Mouse (Mus musculus) MEL (cell line): ENCODE data around the gene Tprn. TPM values are rescaled to one million over a fixed set of nuclear protein-coding genes. Genes with fewer than 3 reads are reported as not detected.

Source experiments
- DNase-seq: peaks from one replicate; pipeline ENCODE4 v3.0.0; 2011; ENCODE audit warnings: low read depth, low spot score
- H3K27ac ChIP-seq: 2 replicates; pipeline ENCODE4 v1.5.1; 2012; ENCODE audit warnings: low read depth, mild to moderate bottlenecking, control low read depth, low read length, moderate library complexity; ENCODE audit not compliant: control insufficient read depth
- H3K27me3 ChIP-seq, 2 experiments: fragments of 150-350 bp in 1 of 2; sonication (generic) in 1 of 2; 2 replicates each; pipeline ENCODE4 v1.6.1; 2012; ENCODE audit warnings: low read length in 2 of 2, mild to moderate bottlenecking in 2 of 2, improper control_type of control experiment in 1 of 2, moderate library complexity in 1 of 2; ENCODE audit not compliant: insufficient read depth in 2 of 2, control insufficient read depth in 1 of 2
- H3K36me3 ChIP-seq, 2 experiments: 2 replicates each; pipeline ENCODE4 v1.6.1; 2012 to 2014; ENCODE audit warnings: low read length in 2 of 2, improper control_type of control experiment in 1 of 2, inconsistent platforms in 1 of 2, mild to moderate bottlenecking in 1 of 2; ENCODE audit not compliant: insufficient read depth in 2 of 2, control insufficient read depth in 1 of 2
- H3K4me1 ChIP-seq, 2 experiments: fragments of 150-350 bp in 1 of 2; sonication (generic) in 1 of 2; 2 replicates each; pipeline ENCODE4 v1.6.1; 2012; ENCODE audit warnings: low read length in 2 of 2, improper control_type of control experiment in 1 of 2, mild to moderate bottlenecking in 1 of 2; ENCODE audit not compliant: insufficient read depth in 2 of 2, control insufficient read depth in 1 of 2
- H3K4me3 ChIP-seq, 2 experiments: fragments of 150-350 bp in 1 of 2; sonication (generic) in 1 of 2; 2 replicates each; pipeline ENCODE4 v1.5.1; 2012; ENCODE audit warnings: low read depth in 2 of 2, low read length in 2 of 2, mild to moderate bottlenecking in 2 of 2, moderate library complexity in 2 of 2, control low read depth in 1 of 2, improper control_type of control experiment in 1 of 2; ENCODE audit not compliant: control insufficient read depth in 1 of 2, insufficient read depth in 1 of 2
- H3K79me2 ChIP-seq: 2 replicates; pipeline ENCODE4 v1.6.1; 2012; ENCODE audit warnings: mild to moderate bottlenecking, low read length, moderate library complexity; ENCODE audit not compliant: control insufficient read depth, poor library complexity, insufficient read depth
- H3K9ac ChIP-seq: 2 replicates; pipeline ENCODE4 v1.6.1; 2012; ENCODE audit warnings: low read depth, mild to moderate bottlenecking, control low read depth, low read length, moderate library complexity; ENCODE audit not compliant: control insufficient read depth, poor library complexity, severe bottlenecking
- H3K9me3 ChIP-seq: fragments of 150-350 bp; sonication (generic); replicated peaks from 2 replicates; pipeline ENCODE4 v1.6.1; 2012; ENCODE audit warnings: mild to moderate bottlenecking, low read length, improper control_type of control experiment, moderate library complexity; ENCODE audit not compliant: insufficient read depth
- BHLHE40 ChIP-seq: IDR thresholded peaks from 2 replicates; pipeline ENCODE4 v1.6.1; 2012; ENCODE audit warnings: low read depth, mild to moderate bottlenecking, inconsistent platforms, low read length, improper control_type of control experiment, borderline replicate concordance
- CHD1 ChIP-seq: IDR thresholded peaks from 2 replicates; pipeline ENCODE4 v1.6.1; 2012; ENCODE audit warnings: low read depth, mild to moderate bottlenecking, inconsistent platforms, low read length, improper control_type of control experiment
- CHD2 ChIP-seq: IDR thresholded peaks from 2 replicates; pipeline ENCODE4 v1.6.1; 2011; ENCODE audit warnings: low read length, improper control_type of control experiment
- CTCF ChIP-seq, 3 experiments: IDR thresholded peaks in 2 of 3; conservative IDR thresholded peaks in 1 of 3; 2 replicates each; pipeline ENCODE4 v1.5.1; 2011 to 2012; ENCODE audit warnings: low read length in 3 of 3, low read depth in 2 of 3, mild to moderate bottlenecking in 2 of 3, improper control_type of control experiment in 1 of 3, inconsistent platforms in 1 of 3, mixed read lengths in 1 of 3, moderate library complexity in 1 of 3; ENCODE audit not compliant: control insufficient read depth in 1 of 3, insufficient read depth in 1 of 3, poor library complexity in 1 of 3, severe bottlenecking in 1 of 3
- E2F4 ChIP-seq: IDR thresholded peaks from 2 replicates; pipeline ENCODE4 v1.6.1; 2011; ENCODE audit warnings: low read depth, low read length, improper control_type of control experiment, borderline replicate concordance
- EP300 ChIP-seq, 2 experiments: IDR thresholded peaks; 2 replicates each; pipeline ENCODE4 v1.6.1; 2011; ENCODE audit warnings: improper control_type of control experiment in 2 of 2, low read length in 2 of 2, low read depth in 1 of 2, mild to moderate bottlenecking in 1 of 2
- ETS1 ChIP-seq: IDR thresholded peaks from 2 replicates; pipeline ENCODE4 v1.6.1; 2012; ENCODE audit warnings: low read depth, mild to moderate bottlenecking, inconsistent platforms, low read length, improper control_type of control experiment, moderate library complexity
- GABPA ChIP-seq: IDR thresholded peaks from 2 replicates; pipeline ENCODE4 v1.6.1; 2012; ENCODE audit warnings: low read depth, mild to moderate bottlenecking, inconsistent platforms, low read length, improper control_type of control experiment, moderate library complexity
- GATA1 ChIP-seq: IDR thresholded peaks from 2 replicates; pipeline ENCODE4 v1.6.1; 2011; ENCODE audit warnings: low read depth, low read length, improper control_type of control experiment
- HCFC1 ChIP-seq: IDR thresholded peaks from 2 replicates; pipeline ENCODE4 v1.6.1; 2012; ENCODE audit warnings: low read depth, mild to moderate bottlenecking, inconsistent platforms, low read length, improper control_type of control experiment, moderate library complexity
- JUND ChIP-seq: IDR thresholded peaks from 2 replicates; pipeline ENCODE4 v1.6.1; 2011; ENCODE audit warnings: low read depth, mild to moderate bottlenecking, improper control_type of control experiment, low read length
- KAT2A ChIP-seq: conservative IDR thresholded peaks from 2 replicates; pipeline ENCODE4 v1.6.1; 2012; ENCODE audit warnings: low read depth, low read length, improper control_type of control experiment, inconsistent platforms
- MAFK ChIP-seq: IDR thresholded peaks from 2 replicates; pipeline ENCODE4 v1.6.1; 2011; ENCODE audit warnings: low read depth, mild to moderate bottlenecking, low read length, improper control_type of control experiment, borderline replicate concordance
- MAX ChIP-seq: IDR thresholded peaks from 2 replicates; pipeline ENCODE4 v1.6.1; 2011; ENCODE audit warnings: low read length, improper control_type of control experiment
- MAZ ChIP-seq: IDR thresholded peaks from 2 replicates; pipeline ENCODE4 v1.6.1; 2012; ENCODE audit warnings: low read depth, mild to moderate bottlenecking, inconsistent platforms, low read length, improper control_type of control experiment
- MXI1 ChIP-seq: IDR thresholded peaks from 2 replicates; pipeline ENCODE4 v1.6.1; 2011; ENCODE audit warnings: mild to moderate bottlenecking, low read depth, low read length, improper control_type of control experiment
- MYB ChIP-seq: IDR thresholded peaks from 2 replicates; pipeline ENCODE4 v1.6.1; 2011; ENCODE audit warnings: mild to moderate bottlenecking, low read depth, low read length, improper control_type of control experiment
- MYC ChIP-seq: IDR thresholded peaks from 2 replicates; pipeline ENCODE4 v1.6.1; 2011; ENCODE audit warnings: low read depth, mild to moderate bottlenecking, low read length, improper control_type of control experiment, moderate library complexity
- NELFE ChIP-seq: IDR thresholded peaks from 2 replicates; pipeline ENCODE4 v1.6.1; 2011; ENCODE audit warnings: low read depth, low read length, improper control_type of control experiment
- NRF1 ChIP-seq: IDR thresholded peaks from 2 replicates; pipeline ENCODE4 v1.6.1; 2014; ENCODE audit warnings: low read depth, mild to moderate bottlenecking, inconsistent platforms, low read length, improper control_type of control experiment, moderate library complexity; ENCODE audit not compliant: poor library complexity, insufficient read depth, severe bottlenecking
- POLR2A ChIP-seq, 2 experiments: IDR thresholded peaks; 2 replicates each; pipeline ENCODE4 v1.6.1; 2011 to 2012; ENCODE audit warnings: low read length in 2 of 2, mild to moderate bottlenecking in 2 of 2, control low read depth in 1 of 2, improper control_type of control experiment in 1 of 2, low read depth in 1 of 2, moderate library complexity in 1 of 2; ENCODE audit not compliant: control insufficient read depth in 1 of 2, insufficient read depth in 1 of 2, poor library complexity in 1 of 2
- POLR2AphosphoS2 ChIP-seq: IDR thresholded peaks from 2 replicates; pipeline ENCODE4 v1.6.1; 2011; ENCODE audit warnings: low read length, improper control_type of control experiment
- POLR2AphosphoS5 ChIP-seq: IDR thresholded peaks from 2 replicates; pipeline ENCODE4 v1.6.1; 2012; ENCODE audit warnings: low read depth, borderline replicate concordance, mild to moderate bottlenecking, inconsistent platforms, low read length, moderate library complexity, mixed read lengths
- RAD21 ChIP-seq: IDR thresholded peaks from 2 replicates; pipeline ENCODE4 v1.6.1; 2011; ENCODE audit warnings: mild to moderate bottlenecking, low read depth, low read length, improper control_type of control experiment
- RCOR1 ChIP-seq: IDR thresholded peaks from 2 replicates; pipeline ENCODE4 v1.6.1; 2012; ENCODE audit warnings: low read depth, mild to moderate bottlenecking, inconsistent platforms, low read length, improper control_type of control experiment
- SIN3A ChIP-seq: IDR thresholded peaks from 2 replicates; pipeline ENCODE4 v1.6.1; 2012; ENCODE audit warnings: low read length, improper control_type of control experiment, inconsistent platforms
- SMC3 ChIP-seq: IDR thresholded peaks from 2 replicates; pipeline ENCODE4 v1.6.1; 2011; ENCODE audit warnings: low read depth, low read length, improper control_type of control experiment
- TAL1 ChIP-seq: IDR thresholded peaks from 2 replicates; pipeline ENCODE4 v1.6.1; 2012; ENCODE audit warnings: mild to moderate bottlenecking, inconsistent platforms, low read length, moderate library complexity, mixed read lengths
- TBP ChIP-seq: IDR thresholded peaks from 2 replicates; pipeline ENCODE4 v1.8.0; 2011; ENCODE audit warnings: low read depth, low read length, improper control_type of control experiment
- TCF12 ChIP-seq: IDR thresholded peaks from 2 replicates; pipeline ENCODE4 v1.6.1; 2014; ENCODE audit warnings: low read depth, mild to moderate bottlenecking, inconsistent platforms, low read length, improper control_type of control experiment, moderate library complexity
- UBTF ChIP-seq: IDR thresholded peaks from 2 replicates; pipeline ENCODE4 v1.6.1; 2012; ENCODE audit warnings: low read depth, mild to moderate bottlenecking, inconsistent platforms, low read length, improper control_type of control experiment, moderate library complexity, borderline replicate concordance; ENCODE audit not compliant: insufficient read depth
- USF1 ChIP-seq: IDR thresholded peaks from 2 replicates; pipeline ENCODE4 v1.6.1; 2014; ENCODE audit warnings: low read depth, mild to moderate bottlenecking, inconsistent platforms, low read length, improper control_type of control experiment, moderate library complexity
- USF2 ChIP-seq, 2 experiments: IDR thresholded peaks; 2 replicates each; pipeline ENCODE4 v1.6.1; 2011 to 2012; ENCODE audit warnings: improper control_type of control experiment in 2 of 2, low read length in 2 of 2, borderline replicate concordance in 1 of 2, inconsistent platforms in 1 of 2, low read depth in 1 of 2, mild to moderate bottlenecking in 1 of 2; ENCODE audit not compliant: insufficient read depth in 1 of 2
- ZC3H11A ChIP-seq: IDR thresholded peaks from 2 replicates; pipeline ENCODE4 v1.6.1; 2012; ENCODE audit warnings: low read depth, mild to moderate bottlenecking, inconsistent platforms, low read length, improper control_type of control experiment
- ZMIZ1 ChIP-seq: IDR thresholded peaks from 2 replicates; pipeline ENCODE4 v1.6.1; 2012; ENCODE audit warnings: low read depth, mild to moderate bottlenecking, inconsistent platforms, low read length, improper control_type of control experiment, moderate library complexity
- ZNF384 ChIP-seq: IDR thresholded peaks from 2 replicates; pipeline ENCODE4 v1.6.1; 2012; ENCODE audit warnings: low read depth, mild to moderate bottlenecking, inconsistent platforms, low read length, improper control_type of control experiment
- polyA plus RNA-seq, 2 experiments: library from polyadenylated mRNA; stranded (reverse) in 1 of 2; unstranded in 1 of 2; fragments of >175 nt in 1 of 2; fragments of >200 nt in 1 of 2; gene quantifications; 2 replicates each; pipeline versions ENCODE4 v1.2.1 to v1.2.4; 2012; ENCODE audit warnings: low replicate concordance in 2 of 2, low read depth in 1 of 2; ENCODE audit not compliant: insufficient read length in 2 of 2, insufficient read depth in 1 of 2, missing spikeins in 1 of 2
- total RNA-seq: library from RNA; depleted of rRNA; stranded (reverse); fragments of 300-350 nt; gene quantifications from 2 replicates; pipeline ENCODE4 v1.2.3, GENCODE M21; 2012

Gene Tprn
- total and polyA plus RNA-seq, 3 experiments = 32.9 to 50.8 TPM; not detected in 1

GRCm38 (mm10) chr2:25223681-25224491 is 38.5 kb upstream of the Tprn start:
- Histone ChIP-seq H3K4me1 (peaks cover 5 to 14% of the 10 kb centered on the region in 2 experiments; a peak in 3 of 4 replicates), H3K4me3 (peak overlapping the region; percentile 96 to 97), H3K9ac (peak overlapping the region; percentile 99), H3K79me2 (peaks cover 17% of the 10 kb centered on the region), H3K36me3 (peaks cover 6 to 7% of the 10 kb centered on the region in 2 experiments), H3K9me3 (no peaks in the 10 kb centered on the region), H3K27ac (peak overlapping the region; percentile 98), H3K27me3 (no peaks in the 10 kb centered on the region)
- peak; percentile 94 for DNase-seq
- no peak; the same call in 1 of the 2 replicates for TF ChIP-seq TAL1
- no peak for TF ChIP-seq JUND
- TF ChIP-seq MXI1 = peak; percentile 97
- peak; percentile 81; the same call in 1 of the 2 replicates for TF ChIP-seq MAZ
- 0 out of 2 replicates have a peak, but pooled peaks have one; percentile 91 for TF ChIP-seq CHD1
- TF ChIP-seq USF1 = no peak
- no peak for TF ChIP-seq POLR2AphosphoS5
- no peak for TF ChIP-seq POLR2A (IDR thresholded peaks at IDR 0.05; ENCODE audit: control insufficient read depth in 1 of 2, insufficient read depth in 1 of 2, low read depth in 1 of 2, low read length in 2 of 2, poor library complexity in 1 of 2)
- TF ChIP-seq SMC3 = no peak
- peak; percentile 90 for TF ChIP-seq ETS1
- TF ChIP-seq NRF1 = no peak
- no peak for TF ChIP-seq ZNF384
- TF ChIP-seq GATA1 = peak; percentile 36; the same call in 1 of the 2 replicates
- no peak for TF ChIP-seq BHLHE40
- no peak for TF ChIP-seq NELFE
- no peak for TF ChIP-seq MYC
- no peak for TF ChIP-seq USF2 (IDR thresholded peaks at IDR 0.05; ENCODE audit: borderline replicate concordance in 1 of 2, insufficient read depth in 1 of 2, low read depth in 1 of 2, low read length in 2 of 2)
- TF ChIP-seq MAX = peak; percentile 75
- TF ChIP-seq KAT2A = no peak
- TF ChIP-seq HCFC1 = no peak; the same call in none of the 2 replicates
- peak; percentile 97 for TF ChIP-seq SIN3A
- TF ChIP-seq CHD2 = no peak
- peak; percentile 57 to 83 for TF ChIP-seq EP300 (IDR thresholded peaks at IDR 0.05; ENCODE audit: low read depth in 1 of 2, low read length in 2 of 2)
- TF ChIP-seq POLR2AphosphoS2 = 0 out of 2 replicates have a peak, but pooled peaks have one; percentile 34
- TF ChIP-seq MAFK = peak; percentile 59; the same call in 1 of the 2 replicates
- peak; percentile 31; the same call in 1 of the 2 replicates for TF ChIP-seq TBP
- TF ChIP-seq UBTF = peak; percentile 38; the same call in 1 of the 2 replicates
- peak; percentile 77 for TF ChIP-seq MYB
- no peak for TF ChIP-seq E2F4
- TF ChIP-seq RCOR1 = 0 out of 2 replicates have a peak, but pooled peaks have one; percentile 25
- TF ChIP-seq TCF12 = 0 out of 2 replicates have a peak, but pooled peaks have one; percentile 38
- TF ChIP-seq CTCF (IDR thresholded peaks at IDR 0.05 in 2 of 3, conservative IDR thresholded peaks at IDR 0.05 in 1 of 3; ENCODE audit: control insufficient read depth in 1 of 3, insufficient read depth in 1 of 3, low read depth in 2 of 3, low read length in 3 of 3, poor library complexity in 1 of 3, severe bottlenecking in 1 of 3) = no peak
- TF ChIP-seq RAD21 = no peak
- no peak for TF ChIP-seq ZC3H11A
- peak; percentile 88 for TF ChIP-seq GABPA
- no peak for TF ChIP-seq ZMIZ1
